Comparison of ENCODE assay signal across 9 mouse cellular contexts in the genomic region with DNA sequence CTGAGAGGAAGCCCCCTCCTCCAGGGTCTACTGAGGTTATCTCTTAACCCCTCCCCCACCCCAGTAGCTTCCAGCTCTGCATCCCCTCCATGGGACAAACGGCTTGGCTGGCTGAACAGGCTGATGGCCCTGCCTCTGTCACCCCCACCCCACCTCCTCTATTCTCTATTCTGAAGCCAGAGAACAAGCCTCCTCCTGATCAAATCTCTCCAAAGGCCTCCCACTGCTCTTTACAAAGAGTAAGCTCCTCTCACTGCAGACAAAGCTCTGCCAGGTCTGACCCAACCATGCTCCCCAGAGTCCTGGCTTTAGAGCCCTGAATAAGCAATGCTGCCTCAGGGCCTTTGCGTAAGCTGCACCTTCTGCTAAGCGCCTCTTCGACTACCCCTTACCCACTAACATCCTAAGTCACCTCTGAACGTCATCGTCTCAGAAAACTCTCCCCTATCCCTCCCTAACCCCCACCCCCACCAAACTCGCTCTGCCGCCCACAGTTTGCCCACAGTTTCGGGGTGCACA. TPM values are rescaled to one million over a fixed set of nuclear protein-coding genes. Genes with fewer than 3 reads are reported as not detected.
DNase-seq lines count a peak whose midpoint lies in the region; ATAC-seq and TF ChIP-seq lines count a peak whose summit lies in the region.
"Had no signal": no experiment of that assay in that cellular context is flagged by ENCODE, and none has a peak within 500 bp of the region (broad histone marks: within the 10 kb centered on the region; RNA-seq: fewer than 3 reads in every experiment).

No protein-coding gene starts in this region.

- 80% methylated on average over 9 of the region's 9 CpGs for WGBS in heart, embryonic 16.5 days
- 54% methylated on average over 9 of the region's 9 CpGs for WGBS in midbrain, embryonic 12.5 days
- WGBS in midbrain, embryonic 13.5 days, result 57% methylated on average over 9 of the region's 9 CpGs
- 58% methylated on average over 9 of the region's 9 CpGs for WGBS in embryonic facial prominence, embryonic 15.5 days
- WGBS in stomach, postnatal 0 days, result 60% methylated on average over 9 of the region's 9 CpGs

- DNase-seq in heart, postnatal 36 days, result no peak
- no peak for DNase-seq in stomach, postnatal 0 days (ENCODE audit: low spot score)
- no peak for DNase-seq in thymus, postnatal 4 days
- DNase-seq: layer of hippocampus, postnatal 36 days; liver, postnatal 0 days had no signal

- intact Hi-C loops in heart, postnatal 36 days (cut with DNase I), result no loop called here

- no peak for ATAC-seq in heart, embryonic 16.5 days (replicated peaks; ENCODE audit: extremely low read depth, insufficient read depth, low FRiP score)
- ATAC-seq in midbrain, embryonic 12.5 days (ENCODE audit: low FRiP score, low read depth), result no peak
- ATAC-seq in midbrain, embryonic 13.5 days, result no peak
- no peak for ATAC-seq in embryonic facial prominence, embryonic 15.5 days (ENCODE audit: insufficient number of reproducible peaks, low FRiP score, low TSS enrichment, low read depth)
- ATAC-seq in stomach, postnatal 0 days (ENCODE audit: low FRiP score, low TSS enrichment), result no peak
- ATAC-seq: liver, postnatal 0 days had no signal

- H3K4me1 ChIP-seq in heart, embryonic 16.5 days (ENCODE audit: control insufficient read depth, insufficient read depth, low read length), result peaks cover 57% of the 10 kb centered on the region
- H3K4me1 ChIP-seq in midbrain, embryonic 12.5 days, result peaks cover 53% of the 10 kb centered on the region
- H3K4me1 ChIP-seq in midbrain, embryonic 13.5 days (replicated peaks), result peaks cover 73% of the 10 kb centered on the region
- H3K4me1 ChIP-seq in embryonic facial prominence, embryonic 15.5 days, result peaks cover 72% of the 10 kb centered on the region
- peaks cover 12% of the 10 kb centered on the region for H3K4me1 ChIP-seq in stomach, postnatal 0 days (replicated peaks; ENCODE audit: control insufficient read depth, insufficient read depth)

- H3K9ac ChIP-seq in heart, embryonic 16.5 days (ENCODE audit: low read length), result no peak overlapping the region
- no peak overlapping the region for H3K9ac ChIP-seq in midbrain, embryonic 12.5 days (replicated peaks)
- H3K9ac ChIP-seq in midbrain, embryonic 13.5 days (replicated peaks), result no peak overlapping the region
- H3K9ac ChIP-seq in embryonic facial prominence, embryonic 15.5 days, result no peak overlapping the region
- 0 out of 2 replicates have a peak overlapping the region, but pooled peaks have one; percentile 18 for H3K9ac ChIP-seq in stomach, postnatal 0 days (ENCODE audit: low read length)
- H3K9ac ChIP-seq: liver, postnatal 0 days had no signal

- H3K9me3 ChIP-seq in heart, embryonic 16.5 days (replicated peaks; ENCODE audit: control insufficient read depth, low read length), result peaks cover 5% of the 10 kb centered on the region; the same call in 1 of the 2 replicates
- no peaks in the 10 kb centered on the region for H3K9me3 ChIP-seq in midbrain, embryonic 12.5 days
- no peaks in the 10 kb centered on the region for H3K9me3 ChIP-seq in midbrain, embryonic 13.5 days
- no peaks in the 10 kb centered on the region for H3K9me3 ChIP-seq in embryonic facial prominence, embryonic 15.5 days (replicated peaks)
- no peaks in the 10 kb centered on the region for H3K9me3 ChIP-seq in stomach, postnatal 0 days (ENCODE audit: control insufficient read depth, low read length)

- H3K4me2 ChIP-seq in heart, embryonic 16.5 days (ENCODE audit: low read depth, low read length), result no peak overlapping the region
- H3K4me2 ChIP-seq in midbrain, embryonic 12.5 days (replicated peaks), result no peak overlapping the region
- no peak overlapping the region for H3K4me2 ChIP-seq in midbrain, embryonic 13.5 days (replicated peaks)
- 0 out of 2 replicates have a peak overlapping the region, but pooled peaks have one; percentile 24 for H3K4me2 ChIP-seq in embryonic facial prominence, embryonic 15.5 days (replicated peaks)
- H3K4me2 ChIP-seq in stomach, postnatal 0 days (replicated peaks; ENCODE audit: low read depth), result 0 out of 2 replicates have a peak overlapping the region, but pooled peaks have one; percentile 18

- H3K27ac ChIP-seq in heart, embryonic 16.5 days (ENCODE audit: low read length), result peak overlapping the region; percentile 38
- 0 out of 2 replicates have a peak overlapping the region, but pooled peaks have one; percentile 25 for H3K27ac ChIP-seq in midbrain, embryonic 12.5 days (replicated peaks)
- no peak overlapping the region for H3K27ac ChIP-seq in midbrain, embryonic 13.5 days
- H3K27ac ChIP-seq in embryonic facial prominence, embryonic 15.5 days (replicated peaks), result peak overlapping the region; percentile 81
- peak overlapping the region; percentile 91 for H3K27ac ChIP-seq in stomach, postnatal 0 days (replicated peaks)

- no peak overlapping the region for H3K4me3 ChIP-seq in heart, embryonic 16.5 days (ENCODE audit: low read length)
- H3K4me3 ChIP-seq in midbrain, embryonic 12.5 days, result no peak overlapping the region
- no peak overlapping the region for H3K4me3 ChIP-seq in midbrain, embryonic 13.5 days (replicated peaks)
- H3K4me3 ChIP-seq in embryonic facial prominence, embryonic 15.5 days (replicated peaks), result no peak overlapping the region
- no peak overlapping the region for H3K4me3 ChIP-seq in stomach, postnatal 0 days (ENCODE audit: low read depth, low read length)

- H3K36me3 ChIP-seq in heart, embryonic 16.5 days (ENCODE audit: control insufficient read depth, insufficient read depth), result peaks cover 9% of the 10 kb centered on the region; the same call in 1 of the 2 replicates
- H3K36me3 ChIP-seq in midbrain, embryonic 12.5 days, result peaks cover 56% of the 10 kb centered on the region
- peaks cover 64% of the 10 kb centered on the region for H3K36me3 ChIP-seq in midbrain, embryonic 13.5 days
- H3K36me3 ChIP-seq in embryonic facial prominence, embryonic 15.5 days, result peaks cover 68% of the 10 kb centered on the region
- peaks cover 8% of the 10 kb centered on the region; the same call in 1 of the 2 replicates for H3K36me3 ChIP-seq in stomach, postnatal 0 days (ENCODE audit: control insufficient read depth, insufficient read depth, low read length)

- TF ChIP-seq EP300 in stomach, postnatal 0 days (optimal IDR thresholded peaks at IDR 0.05), result no peak

- no peaks in the 10 kb centered on the region for H3K27me3 ChIP-seq in heart, embryonic 16.5 days (ENCODE audit: control insufficient read depth, insufficient read depth, low read length)
- H3K27me3 ChIP-seq in midbrain, embryonic 12.5 days, result no peaks in the 10 kb centered on the region
- no peaks in the 10 kb centered on the region for H3K27me3 ChIP-seq in midbrain, embryonic 13.5 days
- H3K27me3 ChIP-seq in embryonic facial prominence, embryonic 15.5 days, result no peaks in the 10 kb centered on the region
- H3K27me3 ChIP-seq in stomach, postnatal 0 days (ENCODE audit: control insufficient read depth, insufficient read depth, low read length), result no peaks in the 10 kb centered on the region

- no peak for TF ChIP-seq CTCF in stomach, postnatal 0 days (IDR thresholded peaks at IDR 0.05; ENCODE audit: low read depth)

RNA-seq across cellular contexts. Expression of a gene that starts 19.6 kb away (rescaled TPM):
- 22.9 and 27.7 TPM in 2 replicates for polyA plus RNA-seq in heart, embryonic 16.5 days (2015; fragmentation: Nextera tagmentation; extraction: Ambion mirVana)
- total RNA-seq in heart, postnatal 36 days (2021), result 1 to 10 TPM; 7.5 to 9.2 TPM
- polyA plus RNA-seq in midbrain, embryonic 12.5 days (2016; fragmentation: Nextera tagmentation; extraction: Ambion mirVana), result 113 and 123 TPM in 2 replicates
- 80.3 and 91.8 TPM in 2 replicates for polyA plus RNA-seq in midbrain, embryonic 13.5 days (2015; fragmentation: Nextera tagmentation; extraction: Ambion mirVana)
- polyA plus RNA-seq in embryonic facial prominence, embryonic 15.5 days (2015; fragmentation: Nextera tagmentation; extraction: Ambion mirVana), result 89.3 and 90.7 TPM in 2 replicates
- 30.1 and 34.1 TPM in 2 replicates for polyA plus RNA-seq in stomach, postnatal 0 days (2015; fragmentation: Nextera tagmentation; extraction: Ambion mirVana)

Comparison
In these comparisons a context has a peak if more than half of its experiments do, and no peak if none do; other contexts are left out.
1. H3K4me2 ChIP-seq: peak in embryonic facial prominence, embryonic 15.5 days (single experiment) and stomach, postnatal 0 days (single experiment); none in heart, embryonic 16.5 days (single experiment), midbrain, embryonic 12.5 days (single experiment) and midbrain, embryonic 13.5 days (single experiment).